ENCODE assay signal across 8 mouse cellular contexts in the genomic region with DNA sequence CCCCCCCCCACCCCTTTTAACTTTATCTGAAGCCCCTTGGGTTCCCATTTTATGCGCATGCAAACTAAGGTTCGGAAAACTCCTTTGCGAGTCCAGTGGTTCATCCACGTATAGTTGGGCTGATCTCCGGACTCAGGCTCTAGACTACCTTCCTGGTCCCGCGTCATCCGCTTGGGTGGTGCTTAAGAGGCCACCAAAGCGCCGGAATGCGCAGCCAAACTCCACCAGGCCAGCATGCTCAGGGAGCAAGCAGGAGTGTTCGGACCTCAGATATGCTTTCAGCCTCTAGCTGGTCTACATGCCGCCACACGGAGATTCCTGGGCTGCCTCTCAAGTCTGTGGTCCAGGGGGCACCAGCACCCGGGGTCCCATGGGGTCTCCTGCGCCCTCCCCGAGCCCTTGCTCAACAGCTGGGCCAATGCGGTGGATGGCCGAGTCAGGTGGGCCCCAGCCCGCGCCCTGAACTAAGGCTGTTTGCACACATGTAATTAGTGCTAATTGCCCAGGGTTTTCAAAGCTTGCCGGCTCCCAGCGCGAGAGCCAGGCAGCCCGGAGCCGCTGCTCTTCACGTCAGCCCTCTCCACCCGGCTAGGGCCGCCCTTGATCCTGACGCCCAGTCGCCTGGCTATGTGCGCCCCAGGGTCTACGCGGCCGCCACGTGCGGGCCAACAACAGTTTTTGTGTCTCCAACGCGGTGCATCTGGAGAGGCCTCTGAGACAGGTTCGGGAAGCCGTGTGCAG.
DNase-seq lines count a peak whose midpoint lies in the region; ATAC-seq and TF ChIP-seq lines count a peak whose summit lies in the region.

No protein-coding gene starts in this region.

- no peaks in the 10 kb centered on the region for H3K9me3 ChIP-seq in heart, embryonic 11.5 days (replicated peaks; ENCODE audit: control insufficient read depth, low read length)
- H3K9me3 ChIP-seq in G1E (replicated peaks), result peaks cover 27% of the 10 kb centered on the region
- no peaks in the 10 kb centered on the region for H3K9me3 ChIP-seq in hindbrain, embryonic 13.5 days
- H3K9me3 ChIP-seq in midbrain, embryonic 13.5 days, result no peaks in the 10 kb centered on the region

- H3K27ac ChIP-seq in heart, embryonic 11.5 days (ENCODE audit: low read depth, low read length), result no peak overlapping the region
- no peak overlapping the region for H3K27ac ChIP-seq in hindbrain, embryonic 13.5 days
- no peak overlapping the region for H3K27ac ChIP-seq in midbrain, embryonic 13.5 days

- intact Hi-C loops in heart, postnatal 25 days (cut with DNase I), result loop anchor here (5.0 kb wide), 1 partner anchor 241 kb away; a partner anchor contains a TSS

- peaks cover 68% of the 10 kb centered on the region for H3K27me3 ChIP-seq in heart, embryonic 11.5 days (ENCODE audit: control insufficient read depth, insufficient read depth, low read length)
- H3K27me3 ChIP-seq in G1E (ENCODE audit: insufficient read depth, low read length), result no peaks in the 10 kb centered on the region
- H3K27me3 ChIP-seq in hindbrain, embryonic 13.5 days, result peaks cover 81% of the 10 kb centered on the region
- peaks cover 72% of the 10 kb centered on the region for H3K27me3 ChIP-seq in midbrain, embryonic 13.5 days

- peak overlapping the region; percentile 28; the same call in 1 of the 2 replicates for H3K9ac ChIP-seq in heart, embryonic 11.5 days (ENCODE audit: low read depth, low read length)
- peak overlapping the region; percentile 60 for H3K9ac ChIP-seq in hindbrain, embryonic 13.5 days
- H3K9ac ChIP-seq in midbrain, embryonic 13.5 days (replicated peaks), result peak overlapping the region; percentile 29; the same call in 1 of the 2 replicates

- no peak for ATAC-seq in heart, embryonic 11.5 days (replicated peaks; ENCODE audit: insufficient number of reproducible peaks, low FRiP score, low TSS enrichment)
- ATAC-seq in G1E (ENCODE audit: extremely low read depth, insufficient number of reproducible peaks, low FRiP score, poor library complexity, severe bottlenecking), result no peak
- ATAC-seq in hindbrain, embryonic 13.5 days (ENCODE audit: low FRiP score), result peak; percentile 53
- peak; percentile 59 for ATAC-seq in midbrain, embryonic 13.5 days

- peak overlapping the region; percentile 28 for H3K4me3 ChIP-seq in heart, embryonic 11.5 days (ENCODE audit: low read depth, low read length)
- H3K4me3 ChIP-seq in G1E (ENCODE audit: low read depth, low read length), result peak overlapping the region; percentile 29; the same call in 1 of the 2 replicates
- peak overlapping the region; percentile 33 for H3K4me3 ChIP-seq in hindbrain, embryonic 13.5 days
- H3K4me3 ChIP-seq in midbrain, embryonic 13.5 days (replicated peaks), result peak overlapping the region; percentile 31

- H3K4me1 ChIP-seq in heart, embryonic 11.5 days (ENCODE audit: control insufficient read depth, insufficient read depth, low read length), result peaks cover 8% of the 10 kb centered on the region
- peaks cover 61% of the 10 kb centered on the region for H3K4me1 ChIP-seq in G1E (ENCODE audit: insufficient read depth, low read depth, low read length)
- H3K4me1 ChIP-seq in hindbrain, embryonic 13.5 days (replicated peaks), result peaks cover 23% of the 10 kb centered on the region
- H3K4me1 ChIP-seq in midbrain, embryonic 13.5 days (replicated peaks), result peaks cover 15% of the 10 kb centered on the region

- H3K4me2 ChIP-seq in heart, embryonic 11.5 days, result peak overlapping the region; percentile 68
- peak overlapping the region; percentile 57 for H3K4me2 ChIP-seq in hindbrain, embryonic 13.5 days
- H3K4me2 ChIP-seq in midbrain, embryonic 13.5 days (replicated peaks), result peak overlapping the region; percentile 57

- no peak for DNase-seq in heart, postnatal 25 days (ENCODE audit: low spot score)
- no peak for DNase-seq in G1E (ENCODE audit: low spot score)
- DNase-seq in natural killer cell, adult 2 months (ENCODE audit: low spot score in 2 of 2), result no peak
- DNase-seq in adrenal gland, adult 18-20 months (ENCODE audit: low spot score in 2 of 2), result no peak
- DNase-seq in layer of hippocampus, adult 9-11 months, result no peak

- no peak for TF ChIP-seq CTCF in G1E (IDR thresholded peaks at IDR 0.05; ENCODE audit: low read depth, low read length)

- WGBS in heart, embryonic 11.5 days (ENCODE audit: insufficient replicate concordance), result 3% methylated on average over 41 of the region's 41 CpGs
- 3% methylated on average over 41 of the region's 41 CpGs for WGBS in hindbrain, embryonic 13.5 days
- 3% methylated on average over 41 of the region's 41 CpGs for WGBS in midbrain, embryonic 13.5 days

- H3K36me3 ChIP-seq in heart, embryonic 11.5 days (ENCODE audit: control insufficient read depth, insufficient read depth, low read length), result no peaks in the 10 kb centered on the region
- no peaks in the 10 kb centered on the region for H3K36me3 ChIP-seq in G1E (replicated peaks)
- no peaks in the 10 kb centered on the region for H3K36me3 ChIP-seq in hindbrain, embryonic 13.5 days
- no peaks in the 10 kb centered on the region for H3K36me3 ChIP-seq in midbrain, embryonic 13.5 days

Comparison
In these comparisons a context has a peak if more than half of its experiments do, and no peak if none do; other contexts are left out.
1. ATAC-seq: peak in hindbrain, embryonic 13.5 days (single experiment) and midbrain, embryonic 13.5 days (single experiment); none in heart, embryonic 11.5 days (single experiment) and G1E (single experiment).
2. Peak in every context shown above with its lines, with median percentiles within 50 percentile points of each other: H3K4me2 ChIP-seq, H3K4me3 ChIP-seq and H3K9ac ChIP-seq.